Mouse (Mus musculus) E14TG2a.4 (cell line): Measurements from ENCODE around the gene Ogdh.

ENCODE experiments used
- H3K27me3 ChIP-seq: 2 replicates; pipeline ENCODE4 v1.6.1; 2014; ENCODE audit warnings: low read length, control low read depth; ENCODE audit not compliant: insufficient read depth
- H3K36me3 ChIP-seq: 2 replicates; pipeline ENCODE4 v1.6.1; 2014; ENCODE audit warnings: low read length, control low read depth; ENCODE audit not compliant: insufficient read depth
- H3K4me1 ChIP-seq: replicated peaks from 2 replicates; pipeline ENCODE4 v1.6.1; 2014; ENCODE audit warnings: low read depth, low read length, control low read depth
- H3K4me3 ChIP-seq: replicated peaks from 2 replicates; pipeline ENCODE4 v1.5.1; 2014; ENCODE audit warnings: mild to moderate bottlenecking, low read length
- H3K9me3 ChIP-seq: 2 replicates; pipeline ENCODE4 v1.6.1; 2014; ENCODE audit warnings: low read length, control low read depth
- CTCF ChIP-seq: conservative IDR thresholded peaks from 2 replicates; pipeline ENCODE4 v1.5.1; 2014; ENCODE audit warnings: low read length
- NANOG ChIP-seq: IDR thresholded peaks from 2 replicates; pipeline ENCODE4 v1.6.1; 2014; ENCODE audit warnings: borderline replicate concordance, low read length, mixed read lengths
- POU5F1 ChIP-seq: IDR thresholded peaks from 2 replicates; pipeline ENCODE4 v1.6.1; 2014; ENCODE audit warnings: low read length, borderline replicate concordance

Ogdh gene

DNA sequence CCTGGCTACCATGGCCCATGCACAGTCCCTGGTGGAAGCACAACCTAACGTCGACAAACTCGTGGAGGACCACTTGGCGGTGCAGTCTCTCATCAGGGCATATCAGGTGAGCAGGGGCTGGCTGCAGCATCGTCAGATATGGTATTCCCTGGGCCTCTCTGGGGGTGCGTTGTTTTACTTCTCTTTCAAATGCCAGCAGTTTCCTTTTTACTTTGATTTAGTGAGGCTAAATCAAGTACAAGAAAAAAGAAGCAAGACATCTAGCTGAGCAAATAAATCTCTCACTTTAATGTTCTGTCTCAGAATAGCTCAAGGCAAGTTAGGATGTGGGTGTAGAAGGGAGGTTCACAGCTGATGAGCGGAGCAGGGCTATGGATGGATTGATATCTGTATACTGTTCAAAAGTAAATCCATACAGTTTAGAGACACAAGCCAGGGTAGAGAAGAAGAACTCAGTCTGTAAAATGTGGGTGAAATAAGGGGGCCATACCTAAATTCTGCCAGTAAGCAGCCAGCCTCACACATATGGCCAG is 22.5 kb downstream of the Ogdh start:
- no peak overlapping the region for H3K4me3 ChIP-seq
- H3K27me3 ChIP-seq: no peaks in the 10 kb centered on the region
- H3K9me3 ChIP-seq: no peaks in the 10 kb centered on the region
- peaks cover 79% of the 10 kb centered on the region for H3K36me3 ChIP-seq
- no peaks in the 10 kb centered on the region for H3K4me1 ChIP-seq
- TF ChIP-seq NANOG (no peak), CTCF (no peak), POU5F1 (no peak)

DNA sequence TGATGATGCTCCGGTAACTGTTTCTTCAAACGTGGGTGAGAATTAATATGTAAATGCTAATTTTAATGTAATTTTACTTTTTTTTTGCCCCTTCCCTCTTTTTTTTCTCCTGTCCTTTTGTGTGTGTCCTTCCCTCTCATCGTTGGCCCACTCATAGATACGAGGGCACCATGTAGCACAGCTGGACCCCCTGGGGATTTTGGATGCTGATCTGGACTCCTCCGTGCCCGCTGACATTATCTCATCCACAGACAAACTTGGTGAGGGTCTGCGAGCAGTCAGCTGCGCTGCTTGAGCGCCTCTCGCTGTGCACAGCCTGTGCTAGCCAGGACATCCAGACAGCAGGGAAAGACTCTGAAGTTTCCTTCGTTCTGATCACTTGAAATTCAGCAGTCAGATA is 25.4 kb downstream of the Ogdh start:
- Histone ChIP-seq H3K36me3 (peaks cover 81% of the 10 kb centered on the region), H3K9me3 (no peaks in the 10 kb centered on the region), H3K27me3 (no peaks in the 10 kb centered on the region), H3K4me3 (no peak overlapping the region), H3K4me1 (no peaks in the 10 kb centered on the region)
- TF ChIP-seq NANOG: no peak
- TF ChIP-seq POU5F1: no peak
- TF ChIP-seq CTCF: no peak

DNA sequence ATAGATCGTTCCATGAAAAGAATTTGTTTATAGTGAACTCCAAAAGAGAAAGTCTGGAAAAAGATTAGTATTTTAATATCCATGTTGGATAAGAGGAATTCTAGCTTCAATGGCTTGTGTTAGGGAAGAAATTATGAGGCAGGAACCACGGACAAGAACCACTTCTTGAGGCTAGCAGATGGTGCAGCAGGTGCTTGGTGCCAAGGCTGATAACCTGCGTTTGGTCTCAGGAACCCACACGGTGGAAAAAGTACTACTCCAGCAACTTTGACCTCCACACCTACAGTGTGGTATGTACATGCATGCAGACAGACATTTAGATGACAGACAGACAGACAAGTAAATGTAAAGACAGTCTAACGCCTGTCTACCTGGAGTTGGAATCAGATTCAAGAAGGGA is 27.1 kb downstream of the Ogdh start:
- peaks cover 91% of the 10 kb centered on the region for H3K36me3 ChIP-seq
- H3K9me3 ChIP-seq: no peaks in the 10 kb centered on the region
- H3K27me3 ChIP-seq: no peaks in the 10 kb centered on the region
- H3K4me3 ChIP-seq: no peak overlapping the region
- no peak for TF ChIP-seq CTCF
- no peak for TF ChIP-seq POU5F1
- TF ChIP-seq NANOG: no peak
- no peaks in the 10 kb centered on the region for H3K4me1 ChIP-seq

- no peaks in the 10 kb centered on the region for H3K4me1 ChIP-seq
- no peak overlapping the region for H3K4me3 ChIP-seq
- H3K36me3 ChIP-seq: peaks cover 91% of the 10 kb centered on the region
- no peak for TF ChIP-seq POU5F1
- TF ChIP-seq CTCF: no peak
- TF ChIP-seq NANOG: no peak
- no peaks in the 10 kb centered on the region for H3K9me3 ChIP-seq
- no peaks in the 10 kb centered on the region for H3K27me3 ChIP-seq
Observed at GRCm38 (mm10) chr11:6319374-6319773, 27.9 kb downstream of the Ogdh start.

DNA sequence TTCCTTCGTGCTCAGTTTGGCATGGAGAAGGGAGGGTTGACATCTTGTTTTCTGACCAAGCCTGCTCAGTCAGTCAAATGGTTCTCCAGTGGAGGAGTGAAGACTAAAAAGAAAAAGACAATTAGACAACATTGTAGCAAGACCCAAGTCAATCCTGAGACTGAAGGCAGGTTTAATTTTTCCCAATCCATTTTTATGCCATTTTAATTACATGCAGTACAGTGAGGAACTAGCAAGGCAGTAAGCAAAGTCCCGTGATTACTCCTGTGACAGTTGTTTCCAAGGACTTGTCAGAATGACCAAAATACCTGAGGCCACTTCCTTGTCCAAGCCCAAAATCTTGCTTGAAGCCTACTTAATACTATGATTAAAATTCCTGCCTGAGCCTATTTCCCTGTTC is 30.7 kb downstream of the Ogdh start:
- no peaks in the 10 kb centered on the region for H3K4me1 ChIP-seq
- no peak for TF ChIP-seq CTCF
- TF ChIP-seq POU5F1: no peak
- TF ChIP-seq NANOG: no peak
- H3K9me3 ChIP-seq: no peaks in the 10 kb centered on the region
- H3K4me3 ChIP-seq: no peak overlapping the region
- no peaks in the 10 kb centered on the region for H3K27me3 ChIP-seq
- H3K36me3 ChIP-seq: peaks cover 74% of the 10 kb centered on the region

DNA sequence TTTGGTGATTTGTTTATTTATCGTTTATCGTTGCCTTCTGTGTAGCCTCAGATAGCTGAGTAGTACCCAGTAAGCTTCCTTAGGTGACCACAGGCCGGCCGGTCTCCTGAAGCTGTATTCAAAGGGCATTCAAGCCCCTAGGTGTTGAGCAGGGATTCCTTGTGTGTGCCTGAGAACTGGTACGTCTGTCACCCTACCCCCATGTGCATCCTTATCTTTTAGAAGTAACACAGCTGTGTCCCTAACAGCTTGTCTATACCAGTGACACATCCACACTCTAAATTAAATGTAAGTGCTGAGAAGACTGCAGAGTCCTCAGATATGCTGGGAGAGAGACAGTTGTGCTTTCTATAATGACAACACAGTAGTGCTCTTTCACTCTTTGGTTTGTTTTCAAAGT is 31.9 kb downstream of the Ogdh start:
- no peaks in the 10 kb centered on the region for H3K27me3 ChIP-seq
- H3K36me3 ChIP-seq: peaks cover 62% of the 10 kb centered on the region
- no peak overlapping the region for H3K4me3 ChIP-seq
- H3K9me3 ChIP-seq: no peaks in the 10 kb centered on the region
- no peak for TF ChIP-seq NANOG
- H3K4me1 ChIP-seq: no peaks in the 10 kb centered on the region

DNA sequence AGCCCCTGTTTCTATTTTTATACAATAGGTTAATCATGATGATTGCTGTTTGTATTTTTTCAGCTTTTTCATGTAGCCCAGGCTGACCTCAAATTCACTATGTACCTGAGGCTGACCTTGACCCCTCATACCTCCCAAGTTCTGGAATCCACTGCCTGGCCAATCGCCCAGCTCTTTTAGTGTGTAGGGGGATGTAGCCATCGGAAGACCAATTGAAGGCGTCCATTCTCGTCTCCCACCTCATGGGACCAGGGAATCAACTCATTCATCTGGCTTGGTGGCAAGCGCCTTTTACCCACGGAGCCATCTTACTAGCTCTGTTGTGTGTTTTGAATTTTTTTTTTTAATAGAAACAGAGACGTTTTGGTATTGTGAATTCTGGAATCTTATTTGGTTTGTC is 39.8 kb downstream of the Ogdh start:
- no peaks in the 10 kb centered on the region for H3K4me1 ChIP-seq
- TF ChIP-seq NANOG (no peak), CTCF (no peak), POU5F1 (no peak)
- no peaks in the 10 kb centered on the region for H3K9me3 ChIP-seq
- H3K36me3 ChIP-seq: peaks cover 52% of the 10 kb centered on the region
- H3K27me3 ChIP-seq: no peaks in the 10 kb centered on the region
- no peak overlapping the region for H3K4me3 ChIP-seq

DNA sequence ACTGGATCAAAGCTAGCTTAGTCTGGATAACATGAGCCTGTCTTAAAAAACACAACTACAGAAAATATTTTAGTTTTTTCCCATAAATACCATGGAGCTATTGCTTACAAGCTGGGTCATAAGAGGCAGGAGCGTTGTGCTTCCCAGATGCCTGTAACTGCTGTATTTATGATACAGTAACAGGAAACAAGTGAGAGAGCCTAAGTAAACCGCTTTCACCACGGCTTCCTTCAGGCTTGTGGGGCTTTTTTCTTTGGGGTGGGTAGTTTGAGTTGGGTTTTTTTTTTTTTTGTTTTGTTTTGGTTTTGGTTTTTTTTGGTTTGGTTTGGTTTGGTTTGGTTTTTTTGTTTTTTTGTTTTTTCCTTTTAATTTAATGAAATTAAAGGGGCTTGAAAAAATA is 41.2 kb downstream of the Ogdh start:
- H3K36me3 ChIP-seq: peaks cover 65% of the 10 kb centered on the region
- no peaks in the 10 kb centered on the region for H3K4me1 ChIP-seq
- H3K9me3 ChIP-seq: no peaks in the 10 kb centered on the region
- H3K4me3 ChIP-seq: no peak overlapping the region
- H3K27me3 ChIP-seq: no peaks in the 10 kb centered on the region
- TF ChIP-seq POU5F1 (no peak), NANOG (no peak), CTCF (no peak)

DNA sequence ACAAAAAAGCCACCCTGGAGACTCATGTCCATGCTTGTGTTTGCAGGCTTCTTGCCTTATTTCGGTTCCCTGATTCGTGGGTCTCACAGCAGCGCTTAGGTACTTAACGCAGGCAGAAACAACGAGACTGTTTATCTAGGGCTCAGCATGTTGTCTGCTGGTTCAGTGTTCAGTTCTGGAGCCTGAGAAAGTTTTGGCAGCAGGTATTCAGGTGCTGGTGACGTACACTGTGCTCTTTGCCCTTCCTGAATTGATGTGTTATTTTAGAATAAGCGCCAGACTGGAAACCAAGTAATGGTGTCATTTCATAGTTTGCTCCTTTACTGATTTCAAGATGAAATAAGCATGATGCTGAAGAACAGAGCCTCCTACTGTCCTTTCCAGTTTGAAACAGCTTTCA is 42.0 kb downstream of the Ogdh start:
- Histone ChIP-seq H3K27me3 (no peaks in the 10 kb centered on the region), H3K4me3 (no peak overlapping the region), H3K4me1 (no peaks in the 10 kb centered on the region), H3K9me3 (no peaks in the 10 kb centered on the region), H3K36me3 (peaks cover 71% of the 10 kb centered on the region)
- TF ChIP-seq NANOG (no peak), CTCF (no peak), POU5F1 (no peak)
